Mouse (Mus musculus): ENCODE data around the gene Prkce. TPM values are rescaled to one million over a fixed set of nuclear protein-coding genes. Genes with fewer than 3 reads are reported as not detected.

Gene Prkce
- polyA plus RNA-seq, 1 experiment = 5.0 TPM

DNA sequence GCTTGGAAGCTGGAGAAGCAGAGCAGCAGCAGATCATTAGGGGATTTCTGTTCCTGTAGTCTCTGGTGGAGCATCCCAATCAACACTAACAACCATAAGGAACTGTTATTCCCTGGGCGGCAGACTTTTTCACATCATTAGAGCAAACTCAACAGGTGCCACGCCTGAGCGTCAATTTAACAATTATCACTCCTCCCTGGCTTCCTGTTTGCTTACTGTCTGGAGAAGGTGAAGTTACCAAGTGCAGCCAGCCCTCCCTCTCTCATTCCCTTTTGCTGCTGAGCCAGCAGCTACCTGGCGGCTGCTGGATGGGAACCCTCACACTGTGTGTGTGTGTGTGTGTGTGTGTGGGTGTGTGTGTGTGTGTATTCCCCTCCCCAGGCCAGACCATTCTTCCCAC is 149.6 kb downstream of the Prkce start:
- no peak for TF ChIP-seq GATA1 (IDR thresholded peaks at IDR 0.05; ENCODE audit: low read length)

DNA sequence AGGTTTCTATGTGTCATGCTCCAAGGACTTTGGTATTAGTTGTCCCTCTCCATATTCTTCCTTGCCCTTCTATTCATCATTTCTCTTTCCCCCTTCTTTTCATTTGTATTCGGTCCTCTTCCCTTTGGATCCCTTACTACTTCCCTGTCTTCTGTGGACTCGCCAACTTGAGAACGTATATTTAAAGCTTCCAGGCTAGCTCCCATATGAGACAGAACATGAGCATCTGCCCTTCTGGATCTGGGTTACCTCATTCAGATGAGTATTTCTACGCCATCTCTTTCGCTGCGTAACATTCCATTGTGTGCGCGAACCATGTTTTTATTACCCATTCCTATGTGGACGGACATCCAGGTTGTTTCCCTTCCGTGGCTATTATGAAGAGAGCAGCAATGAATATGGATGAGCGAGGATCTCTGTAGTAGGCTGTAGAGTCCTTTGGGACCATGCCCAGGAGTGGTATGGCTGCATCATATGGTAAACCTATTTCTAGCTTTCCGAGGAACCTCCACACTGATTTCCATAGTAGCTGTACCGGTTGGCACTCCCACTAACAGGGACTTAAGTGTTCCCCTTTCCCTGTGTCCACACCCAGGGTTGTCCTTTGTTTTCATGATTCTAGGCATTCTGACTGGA is 152.5 kb downstream of the Prkce start:
- no peak for TF ChIP-seq GATA1 (IDR thresholded peaks at IDR 0.05; ENCODE audit: low read length)

- no peak for TF ChIP-seq GATA1 (IDR thresholded peaks at IDR 0.05; ENCODE audit: low read length)
Observed at GRCm38 (mm10) chr17:86322840-86323239, 155.3 kb downstream of the Prkce start.

DNA sequence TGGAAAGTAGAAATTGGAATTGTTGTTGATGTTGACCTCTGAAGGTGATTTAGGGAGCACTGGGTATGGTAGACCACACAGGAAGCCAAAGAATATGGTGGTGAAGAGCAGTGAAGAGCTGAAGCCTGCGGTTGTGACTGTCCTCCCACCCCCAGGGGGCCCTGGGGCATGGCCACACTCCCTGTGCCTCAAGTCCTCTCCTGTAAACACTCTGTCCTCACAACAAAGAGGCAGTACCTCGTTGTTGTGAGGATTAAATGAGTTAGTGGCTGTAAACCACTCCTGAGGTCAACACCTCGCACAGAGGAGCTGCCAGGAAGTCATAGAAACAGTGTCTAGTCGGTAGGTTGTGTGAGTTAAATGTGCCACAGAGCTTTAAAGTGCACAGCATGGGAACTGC is 155.7 kb downstream of the Prkce start:
- TF ChIP-seq GATA1 (IDR thresholded peaks at IDR 0.05; ENCODE audit: low read length) = no peak

GRCm38 (mm10) chr17:86323909-86324686 is 156.5 kb downstream of the Prkce start:
- TF ChIP-seq GATA1 (IDR thresholded peaks at IDR 0.05; ENCODE audit: low read length) = no peak

DNA sequence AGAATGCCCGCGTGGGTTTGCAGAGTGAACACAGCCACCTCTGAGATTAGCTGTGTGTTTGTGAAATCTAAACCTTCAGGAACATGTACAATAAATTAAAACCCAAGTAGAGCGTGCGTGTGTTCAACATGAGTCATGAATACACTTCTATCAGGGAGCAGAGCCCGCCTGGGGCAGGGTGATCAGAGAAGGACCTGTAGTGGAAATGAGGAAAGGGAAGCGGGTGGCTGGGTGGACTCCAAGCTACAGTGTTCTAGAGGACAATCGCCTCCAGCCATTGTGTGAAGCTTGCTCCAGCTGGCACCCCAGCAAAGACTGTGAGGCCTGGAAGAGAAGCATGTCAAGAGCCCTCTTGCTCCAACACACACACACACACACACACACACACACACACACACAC is 157.2 kb downstream of the Prkce start:
- no peak for TF ChIP-seq GATA1 (IDR thresholded peaks at IDR 0.05; ENCODE audit: low read length)

DNA sequence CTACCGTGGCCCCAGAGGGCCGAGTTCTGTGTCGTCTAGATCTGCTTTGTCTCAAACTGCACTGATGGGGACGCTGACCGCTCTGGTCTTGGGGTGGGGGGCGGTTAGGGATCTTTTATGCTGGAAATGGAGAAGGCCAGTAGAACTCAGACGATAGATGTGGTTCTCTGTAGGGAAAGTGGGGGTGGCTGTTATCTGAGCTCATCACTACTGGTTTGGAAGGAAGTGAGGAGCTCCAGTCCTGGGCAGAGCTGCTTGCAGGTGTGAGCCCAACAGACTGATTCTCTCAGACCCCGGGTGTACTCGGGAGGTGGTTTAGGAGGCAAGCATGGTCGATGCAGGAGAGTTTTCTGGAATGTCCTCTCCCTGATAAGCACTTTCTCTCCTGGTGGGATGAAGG is 157.7 kb downstream of the Prkce start:
- TF ChIP-seq GATA1 (IDR thresholded peaks at IDR 0.05; ENCODE audit: low read length) = no peak

DNA sequence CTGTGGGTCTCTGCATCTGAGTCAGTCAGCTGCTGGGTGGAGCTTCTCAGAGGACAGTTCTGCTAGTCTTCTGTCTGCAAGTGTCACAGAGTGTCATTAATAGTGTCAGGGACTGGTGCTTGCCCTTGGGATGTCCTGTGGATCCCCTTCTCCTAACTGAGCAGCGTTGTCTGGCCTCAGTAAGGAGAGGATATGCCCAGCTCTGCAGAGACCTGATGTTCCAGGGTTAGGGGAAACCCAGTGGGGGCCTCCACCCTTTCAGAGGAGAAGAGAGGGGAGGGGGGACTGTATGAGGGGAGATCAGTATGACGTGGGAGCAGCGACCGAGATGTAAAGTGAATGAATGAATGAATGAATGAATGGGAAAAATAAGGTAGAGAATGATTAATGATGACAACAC is 160.4 kb downstream of the Prkce start:
- TF ChIP-seq GATA1 (IDR thresholded peaks at IDR 0.05; ENCODE audit: low read length) = no peak

- TF ChIP-seq GATA1 (IDR thresholded peaks at IDR 0.05; ENCODE audit: low read length) = no peak
Observed at GRCm38 (mm10) chr17:86329273-86330075, 161.9 kb downstream of the Prkce start.

GRCm38 (mm10) chr17:86330076-86330955 is 162.7 kb downstream of the Prkce start:
- TF ChIP-seq GATA1 (IDR thresholded peaks at IDR 0.05; ENCODE audit: low read length) = no peak

DNA sequence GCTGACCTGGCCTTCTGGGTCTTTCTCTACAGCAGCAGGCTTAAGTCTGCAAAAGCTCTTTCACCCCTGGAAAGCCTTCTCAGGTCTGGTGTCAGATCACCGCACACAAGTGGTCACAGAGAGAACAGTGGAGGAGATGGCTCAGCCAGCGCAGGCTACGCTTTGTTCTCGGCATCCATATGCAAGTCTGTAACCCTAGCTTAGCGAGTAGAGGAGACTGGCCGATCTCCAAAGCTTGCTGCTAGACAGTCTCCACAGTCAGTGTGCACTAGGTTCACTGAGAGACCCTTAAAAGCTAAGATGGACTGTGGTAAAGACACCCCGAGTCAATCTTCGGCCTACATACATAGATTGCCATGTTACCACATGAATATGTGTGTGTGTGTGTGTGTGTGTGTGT is 164.2 kb downstream of the Prkce start:
- no peak for TF ChIP-seq GATA1 (IDR thresholded peaks at IDR 0.05; ENCODE audit: low read length)

- TF ChIP-seq GATA1 (IDR thresholded peaks at IDR 0.05; ENCODE audit: low read length) = no peak
Observed at GRCm38 (mm10) chr17:86334990-86335389, 167.4 kb downstream of the Prkce start.

DNA sequence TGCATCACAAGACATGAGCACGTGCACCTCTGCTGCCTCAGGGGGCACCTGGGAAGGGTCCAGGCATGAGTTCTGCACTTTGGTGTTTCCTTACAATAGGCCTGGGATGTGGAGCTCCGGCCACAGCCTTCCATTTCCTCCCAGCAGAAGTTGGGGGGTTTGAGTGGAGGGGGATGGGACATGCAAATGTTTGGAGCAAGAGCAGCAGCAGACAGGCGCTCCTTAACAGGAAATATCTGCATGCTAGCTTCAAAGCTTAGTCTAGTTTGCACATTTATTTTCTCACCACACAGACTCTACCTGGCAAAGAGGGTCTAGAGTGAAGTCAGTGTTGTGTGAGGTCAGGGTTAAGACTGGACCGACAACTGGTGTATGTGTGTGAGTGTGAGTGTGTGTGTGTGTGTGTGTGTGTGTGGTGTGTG is 169.1 kb downstream of the Prkce start:
- no peak for TF ChIP-seq GATA1 (IDR thresholded peaks at IDR 0.05; ENCODE audit: low read length)

GRCm38 (mm10) chr17:86337076-86337475 is 169.5 kb downstream of the Prkce start:
- no peak for TF ChIP-seq GATA1 (IDR thresholded peaks at IDR 0.05; ENCODE audit: low read length)

GRCm38 (mm10) chr17:86338328-86338727 is 170.7 kb downstream of the Prkce start:
- TF ChIP-seq GATA1 (IDR thresholded peaks at IDR 0.05; ENCODE audit: low read length) = no peak
